Mouse (Mus musculus): ENCODE measurements around the gene Ajap1. TPM values are rescaled to one million over a fixed set of nuclear protein-coding genes. Genes with fewer than 3 reads are reported as not detected.

The Ajap1 gene
- polyA plus RNA-seq, 1 experiment from 2014 or later = 6.3 TPM

GRCm38 (mm10) chr4:153377981-153378380 is 104.6 kb downstream of the Ajap1 start:
- Histone ChIP-seq H3K4me2 (ENCODE audit: low read length) (no peak overlapping the region), H3K9me3 (replicated peaks; ENCODE audit: low read length) (no peaks in the 10 kb centered on the region), H3K27ac (no peak overlapping the region), H3K36me3 (ENCODE audit: insufficient read depth, low read length) (no peaks in the 10 kb centered on the region), H3K9ac (ENCODE audit: low read depth, low read length) (no peak overlapping the region), H3K4me1 (replicated peaks; ENCODE audit: insufficient read depth, low read length) (no peaks in the 10 kb centered on the region), H3K4me3 (replicated peaks; ENCODE audit: low read depth, low read length) (no peak overlapping the region), H3K27me3 (ENCODE audit: insufficient read depth, low read length) (no peaks in the 10 kb centered on the region)
- DNase-seq (ENCODE audit: low spot score) (peak; percentile 63), ATAC-seq (replicated peaks; ENCODE audit: low FRiP score, low read depth) (no peak)
- 23% methylated on average over 6 of the region's 6 CpGs for WGBS
- TF ChIP-seq CTCF (IDR thresholded peaks at IDR 0.05; ENCODE audit: low read depth) = peak; percentile 55

GRCm38 (mm10) chr4:153374233-153374632 is 108.4 kb downstream of the Ajap1 start:
- DNase-seq (ENCODE audit: low spot score) = no peak
- no peak for ATAC-seq (replicated peaks; ENCODE audit: low FRiP score, low read depth)

GRCm38 (mm10) chr4:153373125-153373524 is 109.5 kb downstream of the Ajap1 start:
- Histone ChIP-seq H3K27ac (no peak overlapping the region), H3K4me2 (ENCODE audit: low read length) (no peak overlapping the region), H3K4me1 (replicated peaks; ENCODE audit: insufficient read depth, low read length) (no peaks in the 10 kb centered on the region), H3K36me3 (ENCODE audit: insufficient read depth, low read length) (no peaks in the 10 kb centered on the region), H3K9ac (ENCODE audit: low read depth, low read length) (no peak overlapping the region), H3K4me3 (replicated peaks; ENCODE audit: low read depth, low read length) (no peak overlapping the region), H3K9me3 (replicated peaks; ENCODE audit: low read length) (no peaks in the 10 kb centered on the region), H3K27me3 (ENCODE audit: insufficient read depth, low read length) (no peaks in the 10 kb centered on the region)
- ATAC-seq (replicated peaks; ENCODE audit: low FRiP score, low read depth) = no peak
- WGBS = 90% methylated on average over 14 of the region's 14 CpGs
- no peak for DNase-seq (ENCODE audit: low spot score)
- no peak for TF ChIP-seq CTCF (IDR thresholded peaks at IDR 0.05; ENCODE audit: low read depth)

More at GRCm38 (mm10) chr4:153374233-153374632, 108.4 kb downstream of the Ajap1 start:
- H3K4me1 ChIP-seq (replicated peaks; ENCODE audit: insufficient read depth, low read length) = no peaks in the 10 kb centered on the region
- no peaks in the 10 kb centered on the region for H3K9me3 ChIP-seq (replicated peaks; ENCODE audit: low read length)
- no peak overlapping the region for H3K9ac ChIP-seq (ENCODE audit: low read depth, low read length)
- no peaks in the 10 kb centered on the region for H3K27me3 ChIP-seq (ENCODE audit: insufficient read depth, low read length)
- H3K4me2 ChIP-seq (ENCODE audit: low read length) = no peak overlapping the region
- TF ChIP-seq CTCF (IDR thresholded peaks at IDR 0.05; ENCODE audit: low read depth) = no peak
- H3K36me3 ChIP-seq (ENCODE audit: insufficient read depth, low read length) = no peaks in the 10 kb centered on the region
- H3K27ac ChIP-seq = no peak overlapping the region
- no peak overlapping the region for H3K4me3 ChIP-seq (replicated peaks; ENCODE audit: low read depth, low read length)
- WGBS = 71% methylated on average over 6 of the region's 6 CpGs

DNA sequence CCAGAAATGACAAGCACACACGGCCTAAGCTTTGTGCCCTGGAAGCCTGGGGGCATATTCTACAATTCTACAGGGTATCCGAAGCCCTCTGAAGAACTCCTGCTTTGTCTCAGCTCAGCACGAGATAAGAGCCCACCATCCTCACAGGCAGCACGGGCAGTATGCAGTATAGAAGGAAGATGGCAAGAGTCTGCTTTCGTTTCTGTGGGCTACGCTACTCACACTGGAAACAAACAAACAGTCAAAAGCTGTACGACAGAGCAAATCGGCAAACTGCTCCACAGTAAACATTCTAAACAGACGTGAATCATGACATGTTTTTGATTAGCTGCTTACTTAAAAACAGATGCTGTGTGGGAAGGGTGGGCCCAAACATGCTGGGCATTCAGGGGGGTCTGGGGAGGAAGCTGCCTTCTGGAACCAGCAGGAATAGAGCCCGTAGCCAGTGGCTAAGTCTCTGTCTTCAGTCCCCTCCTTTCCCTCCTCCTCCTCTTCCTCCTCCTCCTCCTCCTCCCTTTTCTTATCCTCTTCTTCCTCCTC is 113.9 kb downstream of the Ajap1 start:
- H3K27ac ChIP-seq = no peak overlapping the region
- H3K4me2 ChIP-seq (ENCODE audit: low read length) = no peak overlapping the region
- no peaks in the 10 kb centered on the region for H3K36me3 ChIP-seq (ENCODE audit: insufficient read depth, low read length)
- TF ChIP-seq CTCF (IDR thresholded peaks at IDR 0.05; ENCODE audit: low read depth) = no peak
- no peak overlapping the region for H3K9ac ChIP-seq (ENCODE audit: low read depth, low read length)
- DNase-seq (ENCODE audit: low spot score) = no peak
- H3K4me3 ChIP-seq (replicated peaks; ENCODE audit: low read depth, low read length) = no peak overlapping the region
- no peaks in the 10 kb centered on the region for H3K27me3 ChIP-seq (ENCODE audit: insufficient read depth, low read length)
- 56% methylated on average over 10 of the region's 10 CpGs for whole genome bisulfite sequencing
- ATAC-seq (replicated peaks; ENCODE audit: low FRiP score, low read depth) = no peak
- H3K9me3 ChIP-seq (replicated peaks; ENCODE audit: low read length) = no peaks in the 10 kb centered on the region
- H3K4me1 ChIP-seq (replicated peaks; ENCODE audit: insufficient read depth, low read length) = no peaks in the 10 kb centered on the region

DNA sequence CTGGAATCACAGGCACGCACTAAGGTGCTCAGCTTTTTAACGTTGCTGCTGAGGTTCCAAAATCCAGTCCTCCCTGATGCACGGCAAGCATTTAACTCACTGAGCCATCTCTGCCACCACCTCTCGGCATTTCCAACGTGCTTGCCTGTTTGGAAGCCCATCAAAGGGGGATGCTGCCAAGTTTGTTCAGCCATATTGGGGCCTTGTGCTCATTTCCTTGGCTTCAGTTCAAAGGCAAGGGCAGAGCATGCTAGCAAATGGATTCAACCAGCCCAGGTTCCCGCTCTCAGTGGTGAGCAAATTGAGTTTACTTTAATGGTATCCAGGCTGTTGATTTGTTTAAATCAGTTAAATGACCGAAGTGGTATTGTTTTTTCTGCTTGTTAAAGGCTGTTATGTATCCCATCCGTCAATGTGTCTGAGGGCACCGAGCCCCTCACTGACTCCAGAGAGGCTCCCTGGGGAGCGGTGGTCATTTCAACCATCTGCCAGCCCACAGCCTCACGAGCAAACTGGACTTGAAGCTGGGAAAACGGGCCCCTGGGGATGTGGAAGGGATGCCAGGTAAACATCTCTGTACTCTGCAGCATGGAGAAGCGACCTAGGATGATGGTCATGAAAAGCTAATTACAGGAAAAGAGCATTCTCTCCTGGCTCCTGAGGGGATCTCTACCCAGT is 121.6 kb downstream of the Ajap1 start:
- ATAC-seq (replicated peaks; ENCODE audit: low FRiP score, low read depth) (no peak), DNase-seq (ENCODE audit: low spot score) (no peak)
- no peak overlapping the region for H3K9ac ChIP-seq (ENCODE audit: low read depth, low read length)
- no peaks in the 10 kb centered on the region for H3K9me3 ChIP-seq (replicated peaks; ENCODE audit: low read length)
- no peak overlapping the region for H3K27ac ChIP-seq
- H3K36me3 ChIP-seq (ENCODE audit: insufficient read depth, low read length) = no peaks in the 10 kb centered on the region
- no peaks in the 10 kb centered on the region for H3K27me3 ChIP-seq (ENCODE audit: insufficient read depth, low read length)
- WGBS = 23% methylated on average over 13 of the region's 13 CpGs
- H3K4me3 ChIP-seq (replicated peaks; ENCODE audit: low read depth, low read length) = no peak overlapping the region
- TF ChIP-seq CTCF (IDR thresholded peaks at IDR 0.05; ENCODE audit: low read depth) = no peak
- no peak overlapping the region for H3K4me2 ChIP-seq (ENCODE audit: low read length)
- H3K4me1 ChIP-seq (replicated peaks; ENCODE audit: insufficient read depth, low read length) = no peaks in the 10 kb centered on the region

GRCm38 (mm10) chr4:153358243-153358550 is 124.4 kb downstream of the Ajap1 start:
- DNase-seq (ENCODE audit: low spot score) (no peak), ATAC-seq (replicated peaks; ENCODE audit: low FRiP score, low read depth) (no peak)
- Histone ChIP-seq H3K27me3 (ENCODE audit: insufficient read depth, low read length) (no peaks in the 10 kb centered on the region), H3K4me1 (replicated peaks; ENCODE audit: insufficient read depth, low read length) (no peaks in the 10 kb centered on the region), H3K9me3 (replicated peaks; ENCODE audit: low read length) (no peaks in the 10 kb centered on the region), H3K36me3 (ENCODE audit: insufficient read depth, low read length) (no peaks in the 10 kb centered on the region), H3K4me2 (ENCODE audit: low read length) (no peak overlapping the region), H3K27ac (no peak overlapping the region), H3K4me3 (replicated peaks; ENCODE audit: low read depth, low read length) (no peak overlapping the region), H3K9ac (ENCODE audit: low read depth, low read length) (no peak overlapping the region)
- TF ChIP-seq CTCF (IDR thresholded peaks at IDR 0.05; ENCODE audit: low read depth) = no peak
- WGBS = 32% methylated on average over 7 of the region's 7 CpGs
